Mouse (Mus musculus) embryonic facial prominence, embryonic 14.5 days (tissue): ENCODE measurements around the gene Irx6. TPM values are rescaled to one million over a fixed set of nuclear protein-coding genes. Genes with fewer than 3 reads are reported as not detected.

Experiments used
- polyA plus RNA-seq: library from polyadenylated mRNA; unstranded; fragments of >200 nt; fragmentation: Nextera tagmentation; extraction: Ambion mirVana; gene quantifications from 2 replicates; pipeline ENCODE4 v1.2.1, GENCODE M21; 2014

The Irx6 gene
- polyA plus RNA-seq, 1 experiment from 2014 or later, result 0.40 TPM

Other genes with a start within 250 kb of the Irx6 start
- 330 and 352 TPM in 2 replicates for gene Mmp2, start 153.0 kb downstream of the Irx6 start, polyA plus RNA-seq
- 10.2 and 14.1 TPM in 2 replicates for gene Lpcat2, start 181.1 kb downstream of the Irx6 start, polyA plus RNA-seq
- 17.6 and 17.9 TPM in 2 replicates for gene Capns2, start 227.1 kb downstream of the Irx6 start, polyA plus RNA-seq